Mouse (Mus musculus) bone marrow macrophage, adult 2 months (primary cell): ENCODE measurements around the gene Kdelr1.

Source experiments
- CTCF ChIP-seq: IDR thresholded peaks from 2 replicates; pipeline ENCODE4 v1.5.1; 2012; ENCODE audit warnings: low read depth, mild to moderate bottlenecking, low read length, moderate library complexity
- POLR2A ChIP-seq: IDR thresholded peaks from 2 replicates; pipeline ENCODE4 v1.6.1; 2012; ENCODE audit warnings: mild to moderate bottlenecking, low read depth, low read length, borderline replicate concordance

DNA sequence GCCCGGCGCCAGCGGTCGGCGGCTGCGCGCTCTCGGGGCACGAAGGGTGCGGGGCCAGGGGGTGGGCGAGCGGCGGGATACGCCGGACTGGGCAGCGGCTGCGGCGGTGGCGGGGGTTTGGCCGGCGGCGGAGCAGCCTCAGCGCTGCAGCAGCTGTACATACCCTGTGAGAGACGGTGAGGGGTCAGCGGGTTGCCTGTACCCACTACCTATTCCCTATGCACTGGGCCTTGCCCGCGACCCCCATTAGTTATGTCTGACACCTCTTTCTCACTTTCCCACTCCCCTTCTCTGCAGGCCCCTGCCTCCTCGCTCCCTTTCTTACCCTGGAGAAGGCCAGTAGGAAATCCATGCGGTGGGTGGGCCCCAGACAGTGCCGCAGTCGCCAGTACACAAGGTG is 38.6 kb upstream of the Kdelr1 start:
- no peak for TF ChIP-seq CTCF
- TF ChIP-seq POLR2A: no peak
